Mouse (Mus musculus) neutrophil, adult 83 days (primary cell): ENCODE results near the gene Gm17577. TPM values are rescaled to one million over a fixed set of nuclear protein-coding genes. Genes with fewer than 3 reads are reported as not detected.

ENCODE experiments used
- total RNA-seq, 2 experiments: library from RNA; stranded (reverse); gene quantifications; one replicate each; pipeline ENCODE4 v1.2.4; 2023

The Gm17577 gene
- not detected for total RNA-seq

DNA sequence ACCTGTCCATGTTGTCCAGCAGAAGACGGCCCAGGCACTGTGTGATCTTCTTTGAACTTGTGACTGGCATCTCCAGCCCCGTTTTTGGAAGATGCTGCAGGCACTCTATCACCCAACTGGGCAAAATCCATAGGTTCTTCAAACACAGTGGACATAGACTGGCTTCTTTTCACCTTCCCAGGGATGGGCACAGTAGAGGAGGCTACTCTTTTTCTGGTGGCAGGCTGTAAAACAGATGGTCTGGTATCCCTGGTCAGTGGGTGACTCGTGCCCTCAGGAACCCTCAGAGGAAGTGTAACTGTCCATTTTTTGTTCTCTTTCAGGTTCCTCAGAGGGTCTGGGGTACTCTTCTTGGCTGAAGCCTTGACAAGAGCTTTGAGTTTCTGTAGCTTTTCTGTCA, at the start of gene Gm17577:
Gene Gm17577 (minus strand): TSS at position 101 of the 400 bp plus-strand sequence.

DNA sequence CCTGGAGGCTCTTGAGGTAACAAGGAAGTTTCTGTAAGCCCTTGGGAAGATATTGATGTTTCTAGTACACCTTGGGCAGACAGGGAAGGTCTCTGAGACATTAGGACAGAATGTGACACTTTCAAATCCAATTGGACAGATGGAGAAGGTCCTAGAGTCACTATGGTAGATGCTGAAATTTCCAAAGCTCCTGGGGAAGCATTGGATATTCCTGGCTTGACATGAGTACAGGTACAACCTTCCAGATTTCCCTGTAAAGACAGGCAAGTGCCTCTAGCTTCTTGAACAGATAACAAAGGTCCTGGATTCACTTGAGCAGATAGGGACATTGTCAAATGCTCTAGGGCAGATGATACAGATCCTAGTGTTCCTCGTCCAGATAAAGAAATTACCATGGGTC, 24.3 kb downstream of the Gm17577 start, which contains the start of gene Srsx:
Gene Srsx (minus strand): TSS at position 101 of the 400 bp plus-strand sequence.

Other genes starting within 250 kb of the Gm17577 start
- not detected for gene Gm17521, start 217.2 kb downstream of the Gm17577 start, total RNA-seq
- gene Cldn34c1, start 143.4 kb downstream of the Gm17577 start, total RNA-seq = 1 to 10 TPM in 1 of 2 experiments, under 1 TPM in 1; 0.75 to 1.4 TPM
- gene Srsx, start 24.4 kb downstream of the Gm17577 start, total RNA-seq = not detected